Mouse (Mus musculus) right cerebral cortex, postnatal 14 days (tissue): ENCODE measurements around the gene Kcnk1.

Experiments
- DNase-seq: peaks from one replicate; pipeline ENCODE4 v3.0.0; 2022

Kcnk1 gene

DNA sequence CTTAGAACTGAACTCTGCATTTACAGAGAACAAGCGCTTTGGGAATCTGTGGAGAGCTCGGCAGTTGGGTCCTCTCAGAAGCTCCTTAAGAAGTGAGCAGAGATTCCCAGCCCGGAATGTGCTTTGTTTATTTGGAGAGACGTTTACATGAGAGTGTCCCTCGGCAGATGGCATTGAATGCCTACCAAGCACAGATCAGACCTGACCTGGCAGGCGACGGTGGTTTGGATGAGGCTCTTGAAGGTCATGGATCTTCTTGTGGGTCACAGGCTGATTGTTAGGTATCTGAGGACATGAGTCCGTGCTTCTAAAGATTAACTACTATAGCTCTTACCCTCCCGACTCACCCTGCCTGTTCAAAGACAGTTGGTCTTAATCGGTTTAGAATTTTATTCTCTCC, 67.9 kb downstream of the Kcnk1 start:
- DNase-seq = no peak

- no peak for DNase-seq
These were observed 69.0 kb downstream of the Kcnk1 start for GRCm38 (mm10) chr8:126063832-126064409.

- DNase-seq = no peak
These were observed 69.7 kb downstream of the Kcnk1 start for GRCm38 (mm10) chr8:126064587-126065145.

DNA sequence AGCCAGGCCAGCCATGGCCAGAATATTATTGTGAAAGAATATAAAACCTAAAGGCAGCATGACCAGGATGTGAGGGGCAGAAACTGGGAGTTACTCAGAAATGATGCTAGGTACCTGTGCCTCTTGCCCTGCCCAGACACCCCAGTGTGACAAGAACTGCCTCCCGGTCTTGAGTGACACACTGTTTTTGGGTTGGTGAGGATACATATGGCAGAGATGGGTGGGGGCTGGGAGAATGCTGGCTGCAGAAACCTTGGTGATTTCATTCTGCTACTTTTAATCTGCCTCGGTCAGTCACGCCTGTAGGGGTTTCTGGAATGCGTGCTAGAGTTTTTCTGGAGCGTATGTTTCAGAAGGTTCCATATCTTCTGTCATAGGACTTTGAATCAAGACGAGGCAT, 72.3 kb downstream of the Kcnk1 start:
- no peak for DNase-seq

DNA sequence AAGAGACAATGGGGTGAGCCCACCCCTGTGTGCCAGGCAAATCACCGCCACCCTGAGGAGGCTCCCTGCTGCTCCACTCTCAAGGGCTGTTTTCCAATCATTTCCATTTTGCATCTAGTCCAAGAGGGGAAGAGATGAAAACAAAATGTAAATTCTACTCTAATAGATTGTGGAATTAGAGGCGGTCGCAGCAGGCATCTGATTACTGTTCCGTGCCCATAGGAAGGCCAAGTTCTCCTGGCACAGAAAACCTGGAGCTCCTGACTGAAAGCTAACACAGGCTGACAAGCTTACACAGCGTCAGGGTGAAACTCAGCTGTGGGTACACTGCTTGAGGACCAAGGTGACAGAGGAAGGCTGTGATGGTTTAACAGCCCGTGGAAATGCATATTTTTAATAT, 73.2 kb downstream of the Kcnk1 start:
- DNase-seq = no peak

DNA sequence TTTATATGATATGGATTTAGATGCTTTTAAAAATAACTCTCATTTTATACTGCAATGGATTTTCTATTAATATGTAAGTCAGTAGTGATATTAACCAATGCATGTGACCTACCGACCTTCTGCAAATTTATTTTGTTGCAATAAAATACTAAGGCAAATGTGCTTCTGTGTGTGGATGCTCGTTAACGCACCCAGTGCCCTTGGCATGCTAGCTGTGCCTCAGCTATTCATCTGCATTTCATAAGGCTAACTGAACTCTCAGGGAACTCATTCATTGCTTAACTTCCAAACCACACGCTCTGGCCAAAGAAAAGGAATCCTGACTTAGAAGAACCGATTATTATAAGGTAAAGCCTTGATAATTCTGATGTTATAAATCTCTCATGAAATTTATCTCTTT, 77.7 kb downstream of the Kcnk1 start:
- no peak for DNase-seq

GRCm38 (mm10) chr8:126073141-126073740, 78.3 kb downstream of the Kcnk1 start:
- DNase-seq = no peak

GRCm38 (mm10) chr8:126074111-126074510, 79.1 kb downstream of the Kcnk1 start:
- no peak for DNase-seq

- peak; percentile 77 for DNase-seq
These were observed 80.4 kb downstream of the Kcnk1 start for GRCm38 (mm10) chr8:126075400-126075799.
